Comparison of ENCODE assay signal across 18 mouse cellular contexts in genomic region chr7:117092860-117093259, GRCm38 (mm10).
"Had no signal": no experiment of that assay in that cellular context is flagged by ENCODE, and none has a peak within 500 bp of the region (broad histone marks: within the 10 kb centered on the region; RNA-seq: fewer than 3 reads in every experiment).

No protein-coding gene starts in this region.

- H3K27me3 ChIP-seq: liver, embryonic 12.5 days; lung, embryonic 15.5 days; midbrain, embryonic 12.5 days; neural tube, embryonic 13.5 days; neural tube, embryonic 15.5 days had no signal

- H3K4me1 ChIP-seq: liver, embryonic 12.5 days; lung, embryonic 15.5 days; midbrain, embryonic 12.5 days; neural tube, embryonic 13.5 days; neural tube, embryonic 15.5 days had no signal

- H3K9ac ChIP-seq: liver, embryonic 12.5 days; liver, embryonic 14.5 days; lung, embryonic 15.5 days; midbrain, embryonic 12.5 days; neural tube, embryonic 13.5 days; neural tube, embryonic 15.5 days had no signal

- H3K9me3 ChIP-seq: liver, embryonic 12.5 days; lung, embryonic 15.5 days; midbrain, embryonic 10.5 days; midbrain, embryonic 12.5 days; neural tube, embryonic 13.5 days; neural tube, embryonic 15.5 days had no signal

- H3K4me2 ChIP-seq: liver, embryonic 12.5 days; lung, embryonic 15.5 days; midbrain, embryonic 12.5 days; neural tube, embryonic 13.5 days; neural tube, embryonic 15.5 days had no signal

- H3K4me3 ChIP-seq: liver, embryonic 12.5 days; lung, embryonic 15.5 days; midbrain, embryonic 10.5 days; midbrain, embryonic 12.5 days; myocyte; neural tube, embryonic 13.5 days; neural tube, embryonic 15.5 days had no signal

- H3K27ac ChIP-seq: liver, embryonic 12.5 days; liver, embryonic 14.5 days; midbrain, embryonic 10.5 days; midbrain, embryonic 12.5 days; neural tube, embryonic 13.5 days; neural tube, embryonic 15.5 days had no signal

- ATAC-seq: liver, embryonic 12.5 days; midbrain, embryonic 16.5 days had no signal

- DNase-seq: midbrain, embryonic 14.5 days; retina, postnatal 1 day; right cerebral cortex, adult 18-20 months; right cerebral cortex, postnatal 25 days; right cerebral cortex, postnatal 4 days; spleen, adult 18-20 months; thymus, adult 18-20 months; thymus, postnatal 14 days; thymus, postnatal 36 days had no signal

- H3K36me3 ChIP-seq: liver, embryonic 12.5 days; lung, embryonic 15.5 days; midbrain, embryonic 10.5 days; midbrain, embryonic 12.5 days; neural tube, embryonic 13.5 days; neural tube, embryonic 15.5 days had no signal
